Mouse (Mus musculus) forebrain, embryonic 12.5 days (tissue): Measurements from ENCODE around the gene Cdc73. TPM values are rescaled to one million over a fixed set of nuclear protein-coding genes. Genes with fewer than 3 reads are reported as not detected.

Source experiments
- ATAC-seq: fragments of 200-750 bp; cut with Nextera tagmentation; 2 replicates; pipeline ENCODE4 v1.8.0; 2017; ENCODE audit warnings: moderate TSS enrichment; ENCODE audit not compliant: low FRiP score
- H3K27ac ChIP-seq: fragments of 300-500 bp; sonication (generic); 2 replicates; pipeline ENCODE4 v1.5.1; 2016; ENCODE audit warnings: mild to moderate bottlenecking
- H3K27me3 ChIP-seq: fragments of 300-500 bp; sonication (generic); 2 replicates; pipeline ENCODE4 v1.6.1; 2016; ENCODE audit warnings: mild to moderate bottlenecking
- H3K36me3 ChIP-seq: fragments of 300-500 bp; sonication (generic); replicated peaks from 2 replicates; pipeline ENCODE4 v1.6.1; 2016; ENCODE audit warnings: mild to moderate bottlenecking
- H3K4me1 ChIP-seq: fragments of 300-500 bp; sonication (generic); 2 replicates; pipeline ENCODE4 v1.6.1; 2016
- H3K4me2 ChIP-seq: fragments of 300-500 bp; sonication (generic); 2 replicates; pipeline ENCODE4 v1.6.1; 2016; ENCODE audit warnings: mild to moderate bottlenecking, moderate library complexity
- H3K4me3 ChIP-seq: fragments of 300-500 bp; sonication (generic); replicated peaks from 2 replicates; pipeline ENCODE4 v1.5.1; 2016; ENCODE audit warnings: mild to moderate bottlenecking
- H3K9ac ChIP-seq: fragments of 300-500 bp; sonication (generic); 2 replicates; pipeline ENCODE4 v1.6.1; 2016; ENCODE audit warnings: mild to moderate bottlenecking
- H3K9me3 ChIP-seq: fragments of 300-500 bp; sonication (generic); 2 replicates; pipeline ENCODE4 v1.6.1; 2016
- WGBS: fragments of 180-500 bp; shearing (Covaris S2); methylation state at CpG from one replicate; pipeline ENCODE4 v1.1.7; 2016; 5-methylcytosine and 5-hydroxymethylcytosine counted together
- polyA plus RNA-seq: library from polyadenylated mRNA; unstranded; fragments of >200 nt; fragmentation: Nextera tagmentation; extraction: Ambion mirVana; gene quantifications from 2 replicates; pipeline ENCODE4 v1.2.1, GENCODE M21; 2016

Cdc73 gene
- polyA plus RNA-seq, 1 experiment from 2014 or later = 48.8 TPM

GRCm38 (mm10) chr1:143619760-143620159, 82.9 kb downstream of the Cdc73 start:
- peaks cover 16% of the 10 kb centered on the region for H3K36me3 ChIP-seq
- H3K4me3 ChIP-seq = no peak overlapping the region
- H3K9me3 ChIP-seq = no peaks in the 10 kb centered on the region
- H3K9ac ChIP-seq = no peak overlapping the region
- no peaks in the 10 kb centered on the region for H3K27me3 ChIP-seq
- no peak overlapping the region for H3K4me2 ChIP-seq
- H3K4me1 ChIP-seq = no peaks in the 10 kb centered on the region
- ATAC-seq = no peak
- no peak overlapping the region for H3K27ac ChIP-seq
- 27% methylated on average over 2 of the region's 2 CpGs for WGBS

- Histone ChIP-seq H3K4me1 (no peaks in the 10 kb centered on the region), H3K27me3 (no peaks in the 10 kb centered on the region), H3K36me3 (peaks cover 27% of the 10 kb centered on the region), H3K27ac (no peak overlapping the region), H3K9ac (no peak overlapping the region), H3K4me2 (no peak overlapping the region), H3K4me3 (no peak overlapping the region), H3K9me3 (no peaks in the 10 kb centered on the region)
- no peak for ATAC-seq
- 93% methylated on average over 2 of the region's 2 CpGs for WGBS
Observed at GRCm38 (mm10) chr1:143612901-143613300, 89.8 kb downstream of the Cdc73 start.

GRCm38 (mm10) chr1:143608911-143609310, 93.8 kb downstream of the Cdc73 start:
- Histone ChIP-seq H3K27ac (no peak overlapping the region), H3K36me3 (peaks cover 15% of the 10 kb centered on the region), H3K4me3 (no peak overlapping the region), H3K9me3 (no peaks in the 10 kb centered on the region), H3K27me3 (no peaks in the 10 kb centered on the region), H3K4me1 (no peaks in the 10 kb centered on the region), H3K4me2 (no peak overlapping the region), H3K9ac (no peak overlapping the region)
- WGBS = 84% methylated on average over 2 of the region's 2 CpGs
- ATAC-seq = no peak

- Histone ChIP-seq H3K4me2 (no peak overlapping the region), H3K36me3 (no peaks in the 10 kb centered on the region), H3K9ac (no peak overlapping the region), H3K4me3 (no peak overlapping the region), H3K27me3 (no peaks in the 10 kb centered on the region), H3K27ac (no peak overlapping the region), H3K9me3 (0 out of 2 replicates have a peak, but pooled peaks cover 2% of the 10 kb centered on the region), H3K4me1 (no peaks in the 10 kb centered on the region)
- WGBS = 86% methylated on average over 2 of the region's 2 CpGs
- ATAC-seq = no peak
Observed at GRCm38 (mm10) chr1:143596864-143597263, 105.8 kb downstream of the Cdc73 start.

- no peak overlapping the region for H3K9ac ChIP-seq
- H3K9me3 ChIP-seq = no peaks in the 10 kb centered on the region
- no peak for ATAC-seq
- WGBS = 81% methylated on average over 10 of the region's 10 CpGs
- H3K27me3 ChIP-seq = no peaks in the 10 kb centered on the region
- no peaks in the 10 kb centered on the region for H3K36me3 ChIP-seq
- no peak overlapping the region for H3K4me2 ChIP-seq
- no peaks in the 10 kb centered on the region for H3K4me1 ChIP-seq
- no peak overlapping the region for H3K27ac ChIP-seq
- no peak overlapping the region for H3K4me3 ChIP-seq
Observed at GRCm38 (mm10) chr1:143576824-143577543, 125.7 kb downstream of the Cdc73 start.

GRCm38 (mm10) chr1:143558235-143558634, 144.5 kb downstream of the Cdc73 start:
- no peak overlapping the region for H3K9ac ChIP-seq
- H3K27me3 ChIP-seq = no peaks in the 10 kb centered on the region
- WGBS = 91% methylated on average over 1 of the region's 1 CpGs
- H3K36me3 ChIP-seq = no peaks in the 10 kb centered on the region
- no peak overlapping the region for H3K4me3 ChIP-seq
- no peaks in the 10 kb centered on the region for H3K9me3 ChIP-seq
- ATAC-seq = no peak
- H3K4me1 ChIP-seq = no peaks in the 10 kb centered on the region
- H3K4me2 ChIP-seq = no peak overlapping the region
- H3K27ac ChIP-seq = no peak overlapping the region

GRCm38 (mm10) chr1:143555533-143555932, 147.2 kb downstream of the Cdc73 start:
- Histone ChIP-seq H3K9me3 (no peaks in the 10 kb centered on the region), H3K4me3 (no peak overlapping the region), H3K27ac (no peak overlapping the region), H3K4me2 (no peak overlapping the region), H3K4me1 (no peaks in the 10 kb centered on the region), H3K27me3 (no peaks in the 10 kb centered on the region), H3K9ac (no peak overlapping the region), H3K36me3 (no peaks in the 10 kb centered on the region)
- 8% methylated on average over 1 of the region's 1 CpGs for WGBS
- ATAC-seq = no peak

- no peak overlapping the region for H3K9ac ChIP-seq
- H3K4me2 ChIP-seq = no peak overlapping the region
- H3K27ac ChIP-seq = no peak overlapping the region
- no peaks in the 10 kb centered on the region for H3K4me1 ChIP-seq
- no peak overlapping the region for H3K4me3 ChIP-seq
- no peak for ATAC-seq
- WGBS = 63% methylated on average over 2 of the region's 2 CpGs
- no peaks in the 10 kb centered on the region for H3K9me3 ChIP-seq
- H3K27me3 ChIP-seq = no peaks in the 10 kb centered on the region
- H3K36me3 ChIP-seq = no peaks in the 10 kb centered on the region
Observed at GRCm38 (mm10) chr1:143554621-143555020, 148.1 kb downstream of the Cdc73 start.

Other genes with a start within 250 kb of the Cdc73 start
- gene B3galt2, start 62.2 kb downstream of the Cdc73 start, polyA plus RNA-seq = 2.1 and 2.6 TPM in 2 replicates
- gene Glrx2, start 13.4 kb upstream of the Cdc73 start, polyA plus RNA-seq = 158 and 160 TPM in 2 replicates
- gene Trove2, start 74.2 kb upstream of the Cdc73 start, polyA plus RNA-seq = 47.8 and 57.3 TPM in 2 replicates
- 92.8 and 94.0 TPM in 2 replicates for gene Uchl5, start 74.4 kb upstream of the Cdc73 start, polyA plus RNA-seq